25 mouse cellular contexts compared by ENCODE assay signal in genomic region chrX:50641347-50641746, GRCm38 (mm10).
"Had no signal": no experiment of that assay in that cellular context is flagged by ENCODE, and none has a peak within 500 bp of the region (broad histone marks: within the 10 kb centered on the region; RNA-seq: fewer than 3 reads in every experiment).

No protein-coding gene starts in this region.

- H3K27ac ChIP-seq: heart, adult 2 months; heart, embryonic 10.5 days; hindbrain, embryonic 10.5 days; hindbrain, embryonic 12.5 days; hindbrain, embryonic 14.5 days; intestine, embryonic 15.5 days; kidney, postnatal 0 days; limb, embryonic 12.5 days; limb, embryonic 15.5 days; liver, embryonic 12.5 days; liver, embryonic 14.5 days had no signal

- H3K4me2 ChIP-seq: heart, embryonic 12.5 days; hindbrain, embryonic 12.5 days; hindbrain, embryonic 14.5 days; intestine, embryonic 15.5 days; limb, embryonic 12.5 days; limb, embryonic 15.5 days; liver, embryonic 12.5 days had no signal

- ATAC-seq: hindbrain, embryonic 16.5 days; inflammation-experienced regulatory T-cells, adult 6 months; intestine, embryonic 15.5 days; intestine, postnatal 0 days; liver, embryonic 12.5 days had no signal

- H3K4me1 ChIP-seq: heart, embryonic 10.5 days; heart, embryonic 12.5 days; hindbrain, embryonic 10.5 days; hindbrain, embryonic 12.5 days; intestine, embryonic 15.5 days; limb, embryonic 12.5 days; limb, embryonic 15.5 days; liver, embryonic 12.5 days had no signal

- H3K4me3 ChIP-seq: heart, adult 2 months; heart, embryonic 10.5 days; heart, embryonic 12.5 days; hindbrain, embryonic 10.5 days; hindbrain, embryonic 12.5 days; intestine, embryonic 15.5 days; limb, embryonic 12.5 days; limb, embryonic 15.5 days; liver, embryonic 12.5 days had no signal

- H3K27me3 ChIP-seq: intestine, embryonic 15.5 days; limb, embryonic 12.5 days; limb, embryonic 15.5 days; liver, embryonic 12.5 days had no signal

- H3K9ac ChIP-seq: heart, embryonic 12.5 days; hindbrain, embryonic 12.5 days; hindbrain, embryonic 14.5 days; intestine, embryonic 15.5 days; limb, embryonic 12.5 days; limb, embryonic 15.5 days; liver, embryonic 12.5 days; liver, embryonic 14.5 days had no signal

- H3K36me3 ChIP-seq: heart, embryonic 10.5 days; heart, embryonic 12.5 days; hindbrain, embryonic 10.5 days; hindbrain, embryonic 12.5 days; intestine, embryonic 15.5 days; limb, embryonic 12.5 days; limb, embryonic 15.5 days; liver, embryonic 12.5 days had no signal

- DNase-seq: gastrocnemius, postnatal 14 days; gastrocnemius, postnatal 36 days; heart, adult 11 months; heart, adult 2 months; heart, postnatal 10 days; heart, postnatal 4 days; kidney, adult 18-20 months; kidney, adult 8-10 months; kidney, postnatal 14 days; kidney, postnatal 36 days; left cerebral cortex, postnatal 4 days had no signal

- H3K9me3 ChIP-seq: heart, embryonic 10.5 days; heart, embryonic 12.5 days; hindbrain, embryonic 10.5 days; hindbrain, embryonic 12.5 days; intestine, embryonic 15.5 days; limb, embryonic 12.5 days; limb, embryonic 15.5 days; liver, embryonic 12.5 days had no signal
